Mouse (Mus musculus) brain, embryonic 18.5 days (tissue): ENCODE results near the gene Spib.

ENCODE experiments used
- DNase-seq: peaks from one replicate; pipeline ENCODE4 v3.0.0-alpha.2; 2012; ENCODE audit warnings: low read depth, low spot score

Spib gene

GRCm38 (mm10) chr7:44487936-44488335 is 43.9 kb downstream of the Spib start:
- no peak for DNase-seq

GRCm38 (mm10) chr7:44486927-44487575 is 44.8 kb downstream of the Spib start:
- DNase-seq: no peak

DNA sequence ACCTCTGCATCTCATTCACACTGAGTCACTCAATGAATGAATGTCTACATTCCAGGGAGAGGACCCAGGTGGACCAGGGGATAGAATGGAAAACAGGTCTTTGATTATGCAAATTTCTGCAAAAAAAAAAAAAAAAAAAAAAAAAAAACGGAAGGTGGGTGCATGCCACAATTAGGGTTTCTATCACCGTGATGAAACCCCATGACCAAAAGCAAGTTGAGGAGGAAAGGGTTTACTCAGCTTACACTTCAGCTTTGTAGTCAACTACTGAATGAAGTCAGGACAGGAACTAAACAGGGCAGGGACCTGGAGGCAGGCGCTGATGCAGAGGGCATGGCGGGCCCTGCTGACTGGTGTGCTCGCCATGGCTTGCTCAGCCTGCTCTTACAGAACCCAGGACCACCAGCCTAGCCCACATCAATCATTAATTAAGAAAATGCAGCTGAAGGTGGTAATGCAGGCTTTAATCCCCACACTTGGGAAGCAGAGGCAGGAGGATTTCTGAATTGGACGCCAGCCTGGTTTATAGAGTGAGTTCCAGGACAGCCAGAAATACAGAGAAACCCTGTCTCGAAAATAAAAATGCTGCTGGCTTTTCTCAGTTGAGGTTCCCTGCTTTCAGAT is 46.2 kb downstream of the Spib start:
- DNase-seq: no peak

DNA sequence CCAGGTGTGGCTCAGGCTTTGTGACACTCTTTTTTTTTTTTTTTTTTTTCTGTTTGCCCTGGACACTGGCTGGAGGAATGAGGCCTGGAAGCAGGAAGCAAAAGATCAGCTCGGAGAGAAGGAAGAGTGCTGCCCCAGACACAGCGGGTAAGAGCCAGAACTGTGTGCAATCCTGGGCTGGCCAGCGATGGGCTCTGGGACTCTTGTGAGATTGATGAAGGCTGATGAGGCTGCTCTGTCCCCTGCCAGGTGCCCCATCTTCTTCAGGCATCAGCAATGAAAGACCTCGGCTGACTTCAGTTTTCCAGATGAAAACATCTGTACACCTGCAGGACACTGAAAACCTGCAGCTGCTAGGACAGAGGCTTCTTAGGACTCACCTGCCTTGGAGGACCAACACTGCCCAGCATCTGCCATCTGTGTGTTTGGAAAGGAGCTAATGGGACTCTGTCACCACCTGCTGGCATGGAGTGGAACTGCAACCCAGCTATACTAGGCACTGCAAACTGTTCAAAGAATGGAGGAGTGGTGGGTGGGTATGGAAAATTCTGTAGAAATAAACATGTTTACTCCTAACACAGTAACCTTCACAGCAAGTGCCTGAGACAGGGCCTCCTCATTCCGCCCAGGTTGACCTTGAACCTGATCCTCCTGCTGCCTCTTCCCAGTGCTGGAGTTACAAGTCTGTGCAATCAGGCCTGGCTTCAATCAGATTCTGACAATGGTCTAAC is 46.9 kb downstream of the Spib start:
- DNase-seq: no peak

DNA sequence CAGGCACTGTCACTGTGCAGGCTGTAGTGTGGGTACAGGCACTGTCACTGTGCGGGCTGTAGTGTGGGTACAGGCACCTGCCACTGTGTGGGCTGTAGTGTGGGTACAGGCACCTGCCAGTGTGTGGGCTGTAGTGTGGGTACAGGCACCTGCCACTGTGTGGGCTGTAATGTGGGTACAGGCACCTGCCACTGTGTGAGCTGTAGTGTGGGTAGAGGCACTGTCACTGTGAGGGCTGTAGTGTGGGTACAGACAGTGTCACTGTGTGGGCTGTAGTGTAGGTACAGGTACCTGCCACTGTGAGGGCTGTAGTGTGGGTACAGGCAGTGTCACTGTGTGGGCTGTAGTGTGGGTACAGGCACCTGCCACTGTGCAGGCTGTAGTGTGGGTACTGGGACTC is 47.8 kb downstream of the Spib start:
- no peak for DNase-seq

- no peak for DNase-seq
These were observed 48.9 kb downstream of the Spib start for GRCm38 (mm10) chr7:44482836-44483435.
